Mouse (Mus musculus): Measurements from ENCODE around the gene Zfyve28. TPM values are rescaled to one million over a fixed set of nuclear protein-coding genes. Genes with fewer than 3 reads are reported as not detected.
A peak's percentile ranks its signal among the peaks of the same experiment; 100 is the strongest.

Zfyve28 gene
- total and polyA plus RNA-seq, 3 experiments: 0.12 to 0.14 TPM; not detected in 1

- Histone ChIP-seq H3K9me3 (replicated peaks; ENCODE audit: insufficient read depth, low read length) (no peaks in the 10 kb centered on the region), H3K9ac (ENCODE audit: control insufficient read depth, low read depth, low read length, poor library complexity, severe bottlenecking) (no peak overlapping the region), H3K27ac (ENCODE audit: control insufficient read depth, low read depth, low read length) (no peak overlapping the region), H3K27me3 (ENCODE audit: control insufficient read depth in 1 of 2, insufficient read depth in 2 of 2, low read length in 2 of 2) (peaks cover 26 to 45% of the 10 kb centered on the region in 2 experiments), H3K4me1 (ENCODE audit: control insufficient read depth in 1 of 2, insufficient read depth in 2 of 2, low read length in 2 of 2) (no peaks in the 10 kb centered on the region), H3K79me2 (ENCODE audit: control insufficient read depth, insufficient read depth, low read length, poor library complexity) (no peaks in the 10 kb centered on the region), H3K4me3 (ENCODE audit: control insufficient read depth in 1 of 2, insufficient read depth in 1 of 2, low read depth in 2 of 2, low read length in 2 of 2) (no peak overlapping the region), H3K36me3 (ENCODE audit: control insufficient read depth in 1 of 2, insufficient read depth in 2 of 2, low read length in 2 of 2) (no peaks in the 10 kb centered on the region)
- no peak for DNase-seq (ENCODE audit: low read depth, low spot score)
- TF ChIP-seq ZC3H11A (IDR thresholded peaks at IDR 0.05; ENCODE audit: low read depth, low read length): no peak
- TF ChIP-seq MAX (IDR thresholded peaks at IDR 0.05; ENCODE audit: low read length): no peak
- TF ChIP-seq USF1 (IDR thresholded peaks at IDR 0.05; ENCODE audit: low read depth, low read length): no peak
- no peak for TF ChIP-seq MYB (IDR thresholded peaks at IDR 0.05; ENCODE audit: low read depth, low read length)
- TF ChIP-seq UBTF (IDR thresholded peaks at IDR 0.05; ENCODE audit: borderline replicate concordance, insufficient read depth, low read depth, low read length): no peak
- no peak for TF ChIP-seq ELF1 (IDR thresholded peaks at IDR 0.05; ENCODE audit: low read depth, low read length)
- no peak for TF ChIP-seq MEF2A (IDR thresholded peaks at IDR 0.05; ENCODE audit: extremely low read depth, insufficient replicate concordance, low read depth, low read length, poor library complexity, severe bottlenecking)
- no peak for TF ChIP-seq HCFC1 (IDR thresholded peaks at IDR 0.05; ENCODE audit: low read depth, low read length)
- no peak for TF ChIP-seq JUND (IDR thresholded peaks at IDR 0.05; ENCODE audit: low read depth, low read length)
- TF ChIP-seq MAZ (IDR thresholded peaks at IDR 0.05; ENCODE audit: low read depth, low read length): no peak
- no peak for TF ChIP-seq KAT2A (conservative IDR thresholded peaks at IDR 0.05; ENCODE audit: low read depth, low read length)
- TF ChIP-seq TCF12 (IDR thresholded peaks at IDR 0.05; ENCODE audit: low read depth, low read length): no peak
- no peak for TF ChIP-seq EP300 (IDR thresholded peaks at IDR 0.05; ENCODE audit: low read depth in 1 of 2, low read length in 2 of 2)
These were observed 63.7 kb downstream of the Zfyve28 start for GRCm38 (mm10) chr5:34224515-34224914.

- H3K79me2 ChIP-seq (ENCODE audit: control insufficient read depth, insufficient read depth, low read length, poor library complexity): no peaks in the 10 kb centered on the region
- TF ChIP-seq SIN3A (IDR thresholded peaks at IDR 0.05; ENCODE audit: low read length) (no peak), ELF1 (IDR thresholded peaks at IDR 0.05; ENCODE audit: low read depth, low read length) (no peak), BHLHE40 (IDR thresholded peaks at IDR 0.05; ENCODE audit: borderline replicate concordance, low read depth, low read length) (no peak), MEF2A (IDR thresholded peaks at IDR 0.05; ENCODE audit: extremely low read depth, insufficient replicate concordance, low read depth, low read length, poor library complexity, severe bottlenecking) (no peak), NELFE (IDR thresholded peaks at IDR 0.05; ENCODE audit: low read depth, low read length) (no peak), HCFC1 (IDR thresholded peaks at IDR 0.05; ENCODE audit: low read depth, low read length) (no peak), ZNF384 (IDR thresholded peaks at IDR 0.05; ENCODE audit: low read depth, low read length) (0 out of 2 replicates have a peak, but pooled peaks have one; percentile 20)
- no peak for DNase-seq (ENCODE audit: low read depth, low spot score)
- H3K9ac ChIP-seq (ENCODE audit: control insufficient read depth, low read depth, low read length, poor library complexity, severe bottlenecking): no peak overlapping the region
- H3K27me3 ChIP-seq (ENCODE audit: control insufficient read depth in 1 of 2, insufficient read depth in 2 of 2, low read length in 2 of 2): peaks cover 25 to 41% of the 10 kb centered on the region in 2 experiments
- no peaks in the 10 kb centered on the region for H3K4me1 ChIP-seq (ENCODE audit: control insufficient read depth in 1 of 2, insufficient read depth in 2 of 2, low read length in 2 of 2)
- H3K9me3 ChIP-seq (replicated peaks; ENCODE audit: insufficient read depth, low read length): no peaks in the 10 kb centered on the region
- H3K36me3 ChIP-seq (ENCODE audit: control insufficient read depth in 1 of 2, insufficient read depth in 2 of 2, low read length in 2 of 2): no peaks in the 10 kb centered on the region
- no peak overlapping the region for H3K4me3 ChIP-seq (ENCODE audit: control insufficient read depth in 1 of 2, insufficient read depth in 1 of 2, low read depth in 2 of 2, low read length in 2 of 2)
- no peak overlapping the region for H3K27ac ChIP-seq (ENCODE audit: control insufficient read depth, low read depth, low read length)
These were observed 68.2 kb downstream of the Zfyve28 start for GRCm38 (mm10) chr5:34220001-34220400.

All from MEL (cell line).